Mouse (Mus musculus) midbrain, postnatal 0 days (tissue): ENCODE results near the gene Me1. TPM values are rescaled to one million over a fixed set of nuclear protein-coding genes. Genes with fewer than 3 reads are reported as not detected.

Experiments
- ATAC-seq: fragments of 200-750 bp; cut with Nextera tagmentation; 2 replicates; pipeline ENCODE4 v1.8.0; 2017; ENCODE audit warnings: moderate number of reproducible peaks, mild to moderate bottlenecking, moderate TSS enrichment, moderate library complexity; ENCODE audit not compliant: low FRiP score
- DNase-seq: peaks from one replicate; pipeline ENCODE4 v3.0.0-alpha.2; 2015; ENCODE audit warnings: low spot score
- H3K27ac ChIP-seq: fragments of 300-500 bp; sonication (generic); 2 replicates; pipeline ENCODE4 v1.5.1; 2014; ENCODE audit warnings: low read depth, mild to moderate bottlenecking, low read length, mixed read lengths
- H3K27me3 ChIP-seq: fragments of 300-500 bp; sonication (generic); 2 replicates; pipeline ENCODE4 v1.6.1; 2014; ENCODE audit warnings: low read length, control low read depth, mixed read lengths; ENCODE audit not compliant: insufficient read depth
- H3K36me3 ChIP-seq: fragments of 300-500 bp; sonication (generic); 2 replicates; pipeline ENCODE4 v1.6.1; 2014; ENCODE audit warnings: low read length, control low read depth, mixed read lengths; ENCODE audit not compliant: insufficient read depth
- H3K4me1 ChIP-seq: fragments of 300-500 bp; sonication (generic); 2 replicates; pipeline ENCODE4 v1.6.1; 2014; ENCODE audit warnings: mild to moderate bottlenecking, control low read depth, antibody characterized with exemption, low read length, mixed read lengths; ENCODE audit not compliant: insufficient read depth
- H3K4me2 ChIP-seq: fragments of 300-500 bp; sonication (generic); 2 replicates; pipeline ENCODE4 v1.6.1; 2014; ENCODE audit warnings: low read depth, mild to moderate bottlenecking, low read length, mixed read lengths; ENCODE audit not compliant: poor library complexity, severe bottlenecking
- H3K4me3 ChIP-seq: fragments of 300-500 bp; sonication (generic); 2 replicates; pipeline ENCODE4 v1.5.1; 2014; ENCODE audit warnings: low read depth, mild to moderate bottlenecking, low read length, moderate library complexity
- H3K9ac ChIP-seq: fragments of 300-500 bp; sonication (generic); replicated peaks from 2 replicates; pipeline ENCODE4 v1.6.1; 2014; ENCODE audit warnings: mild to moderate bottlenecking, low read length, moderate library complexity, mixed read lengths; ENCODE audit not compliant: poor library complexity, severe bottlenecking
- H3K9me3 ChIP-seq: fragments of 300-500 bp; sonication (generic); 2 replicates; pipeline ENCODE4 v1.6.1; 2016; ENCODE audit warnings: low read length, control low read depth
- CTCF ChIP-seq: IDR thresholded peaks from 2 replicates; pipeline ENCODE4 v1.5.1; 2016; ENCODE audit warnings: antibody characterized with exemption, mild to moderate bottlenecking
- WGBS: fragments of 180-500 bp; shearing (Covaris S2); extraction: QIAGEN DNeasy Blood & Tissue Kit; methylation state at CpG from one replicate; pipeline ENCODE4 v1.1.7; 2014; 5-methylcytosine and 5-hydroxymethylcytosine counted together
- polyA plus RNA-seq: library from polyadenylated mRNA; unstranded; fragments of >200 nt; fragmentation: Nextera tagmentation; extraction: Ambion mirVana; gene quantifications from 2 replicates; pipeline ENCODE4 v1.2.1, GENCODE M21; 2015
- total RNA-seq: library from RNA; depleted of rRNA; stranded (reverse); fragments of >200 nt; gene quantifications from 2 replicates; pipeline ENCODE4 v1.2.3, GENCODE M21; 2014; rRNA removed

Me1 gene
- total and polyA plus RNA-seq, 2 experiments from 2014 or later, result 37.0 to 64.7 TPM

GRCm38 (mm10) chr9:86553886-86554285, 141.9 kb downstream of the Me1 start:
- no peak for TF ChIP-seq CTCF
- Histone ChIP-seq H3K27ac (no peak overlapping the region), H3K4me1 (no peaks in the 10 kb centered on the region), H3K4me2 (no peak overlapping the region), H3K27me3 (no peaks in the 10 kb centered on the region), H3K9me3 (no peaks in the 10 kb centered on the region), H3K9ac (no peak overlapping the region), H3K4me3 (no peak overlapping the region), H3K36me3 (peaks cover 51% of the 10 kb centered on the region)
- WGBS, result 88% methylated on average over 9 of the region's 9 CpGs
- ATAC-seq (no peak), DNase-seq (no peak)

DNA sequence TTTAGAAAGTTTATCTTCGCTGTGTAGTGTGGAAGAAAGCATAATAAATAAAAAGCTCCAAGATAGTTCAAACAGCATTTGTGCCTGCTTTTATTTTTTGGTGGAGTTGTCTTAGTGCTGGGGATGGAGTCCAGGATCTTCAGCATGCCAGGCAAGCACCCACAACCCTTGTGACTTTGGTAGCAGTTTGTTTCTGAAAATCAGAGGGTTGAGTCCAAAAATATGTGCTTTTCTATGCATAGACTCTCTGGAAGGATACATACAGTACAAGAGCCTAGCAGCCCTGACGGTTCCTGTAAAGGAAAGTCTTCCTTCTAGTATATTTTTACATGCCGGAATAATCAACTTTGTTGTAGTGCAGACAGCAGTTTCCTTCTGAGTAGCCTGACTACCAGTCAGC, 145.0 kb downstream of the Me1 start:
- WGBS, result 90% methylated on average over 3 of the region's 3 CpGs
- TF ChIP-seq CTCF, result no peak
- no peak for ATAC-seq

DNA sequence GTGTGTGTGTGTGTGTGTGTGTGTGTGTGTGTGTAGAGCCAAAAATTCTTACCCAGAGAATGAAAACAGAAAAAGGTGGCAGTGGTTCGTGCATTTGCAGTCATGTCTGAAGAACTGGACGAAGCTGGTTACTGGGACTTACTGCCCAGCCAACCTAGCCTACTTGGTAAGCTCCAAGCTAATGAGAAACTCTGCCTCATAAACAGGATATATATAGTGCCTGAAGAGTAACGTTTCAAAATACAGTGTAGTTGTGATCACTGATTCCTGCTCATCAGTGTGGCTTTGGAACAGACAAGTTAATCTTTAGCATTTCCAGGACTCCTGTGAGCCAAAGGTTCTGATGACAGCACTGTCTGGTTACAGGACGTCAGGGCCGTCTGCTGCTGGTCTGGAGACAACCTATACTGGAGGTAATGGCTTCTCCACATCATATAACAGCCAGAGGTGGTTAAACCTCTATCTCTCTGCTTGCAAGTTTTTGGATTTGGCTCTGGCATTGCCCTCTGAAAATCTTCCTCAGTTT, 146.1 kb downstream of the Me1 start:
- DNase-seq (no peak), ATAC-seq (no peak)
- Histone ChIP-seq H3K27ac (no peak overlapping the region), H3K9me3 (no peaks in the 10 kb centered on the region), H3K27me3 (no peaks in the 10 kb centered on the region), H3K4me3 (no peak overlapping the region), H3K9ac (no peak overlapping the region), H3K4me1 (no peaks in the 10 kb centered on the region), H3K36me3 (peaks cover 52% of the 10 kb centered on the region), H3K4me2 (no peak overlapping the region)
- 95% methylated on average over 5 of the region's 5 CpGs for WGBS
- no peak for TF ChIP-seq CTCF

More for the DNA sequence above, 145.0 kb downstream of the Me1 start:
- Histone ChIP-seq H3K9me3 (no peaks in the 10 kb centered on the region), H3K27ac (no peak overlapping the region), H3K36me3 (peaks cover 48% of the 10 kb centered on the region), H3K4me3 (no peak overlapping the region), H3K4me1 (no peaks in the 10 kb centered on the region), H3K4me2 (no peak overlapping the region), H3K9ac (no peak overlapping the region), H3K27me3 (no peaks in the 10 kb centered on the region)
- DNase-seq, result no peak

DNA sequence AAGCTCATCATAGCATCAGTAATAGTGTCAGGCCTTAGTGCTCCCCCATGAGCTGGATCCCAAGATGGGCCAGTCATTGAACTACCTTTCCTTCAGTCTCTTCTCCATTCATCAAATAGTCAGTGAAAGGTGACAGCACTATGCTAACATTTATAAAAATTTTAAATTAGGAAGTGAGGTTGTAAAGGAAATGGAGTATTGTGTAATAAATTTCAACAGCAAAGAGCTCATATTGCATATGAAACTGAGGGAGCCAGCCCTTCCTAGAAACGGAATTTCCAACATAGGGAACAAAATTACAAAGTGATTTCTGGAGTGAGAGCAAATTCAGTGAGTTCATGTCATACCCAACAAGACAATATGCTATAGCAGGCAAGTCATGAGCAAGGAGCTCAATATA, 151.2 kb downstream of the Me1 start:
- no peak for TF ChIP-seq CTCF
- Histone ChIP-seq H3K36me3 (peaks cover 46% of the 10 kb centered on the region), H3K27me3 (no peaks in the 10 kb centered on the region), H3K9me3 (no peaks in the 10 kb centered on the region), H3K4me1 (no peaks in the 10 kb centered on the region), H3K27ac (no peak overlapping the region), H3K4me2 (no peak overlapping the region), H3K4me3 (no peak overlapping the region), H3K9ac (no peak overlapping the region)
- WGBS, result 66% methylated on average over 1 of the region's 1 CpGs
- DNase-seq (no peak), ATAC-seq (no peak)

DNA sequence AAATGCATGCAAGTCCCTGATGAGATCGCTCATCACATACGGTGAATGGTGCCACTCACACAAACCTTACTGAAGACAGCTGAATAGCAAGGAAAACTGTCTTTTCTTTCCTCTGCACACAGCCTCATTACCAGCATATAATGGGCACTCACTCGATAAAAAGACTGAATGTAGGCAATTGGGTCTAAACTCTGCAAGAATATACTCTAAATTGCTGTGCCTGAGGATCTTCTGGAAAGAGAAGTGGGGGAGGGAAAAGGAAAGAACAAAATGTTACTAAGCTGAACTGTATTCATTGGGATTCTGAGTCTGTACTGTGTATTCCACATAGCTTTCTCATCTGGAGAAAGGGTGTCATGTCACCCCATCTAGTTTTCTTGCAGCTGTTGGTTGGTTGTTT, 152.3 kb downstream of the Me1 start:
- H3K4me2 ChIP-seq, result no peak overlapping the region
- no peaks in the 10 kb centered on the region for H3K9me3 ChIP-seq
- H3K27ac ChIP-seq, result no peak overlapping the region
- ATAC-seq (no peak), DNase-seq (peak; percentile 3)
- no peak overlapping the region for H3K9ac ChIP-seq
- H3K36me3 ChIP-seq, result peaks cover 37% of the 10 kb centered on the region
- 84% methylated on average over 3 of the region's 3 CpGs for WGBS
- no peaks in the 10 kb centered on the region for H3K27me3 ChIP-seq
- TF ChIP-seq CTCF, result no peak
- no peak overlapping the region for H3K4me3 ChIP-seq
- H3K4me1 ChIP-seq, result no peaks in the 10 kb centered on the region

DNA sequence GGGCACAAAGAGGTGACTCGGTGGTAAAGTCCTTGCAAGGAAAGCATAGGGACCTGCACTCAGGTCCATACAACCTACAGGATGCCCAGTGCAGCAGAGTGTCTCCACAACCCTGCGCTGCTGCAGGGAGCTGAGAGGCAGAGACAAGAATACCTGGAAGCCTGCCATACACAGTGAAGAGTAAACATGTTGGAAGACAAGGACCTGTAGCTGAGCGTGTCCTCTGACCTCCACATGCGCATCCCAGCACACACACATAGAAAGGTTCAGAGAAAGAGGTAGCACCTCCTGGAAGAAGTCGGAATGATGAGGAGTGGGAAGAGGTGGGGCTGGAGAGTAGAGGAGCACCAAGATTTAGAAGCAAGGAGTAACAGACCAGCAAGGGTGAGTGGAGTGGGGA, 161.7 kb downstream of the Me1 start:
- WGBS, result 90% methylated on average over 5 of the region's 5 CpGs
- no peak overlapping the region for H3K27ac ChIP-seq

More for the DNA sequence above, 161.7 kb downstream of the Me1 start:
- Histone ChIP-seq H3K9ac (no peak overlapping the region), H3K4me3 (no peak overlapping the region), H3K4me2 (no peak overlapping the region), H3K4me1 (no peaks in the 10 kb centered on the region), H3K27me3 (no peaks in the 10 kb centered on the region), H3K36me3 (peaks cover 31% of the 10 kb centered on the region), H3K9me3 (no peaks in the 10 kb centered on the region)
- no peak for ATAC-seq
- DNase-seq, result no peak
- TF ChIP-seq CTCF, result no peak

Other genes starting within 250 kb of the Me1 start
- 8.4 and 10.3 TPM in 2 replicates for gene Ube2cbp, start 231.0 kb downstream of the Me1 start, total RNA-seq
- 7.2 and 7.7 TPM in 2 replicates for gene Ube2cbp, start 231.0 kb downstream of the Me1 start, polyA plus RNA-seq
- gene Dop1a, start 228.8 kb downstream of the Me1 start, total RNA-seq, result 57.0 and 85.1 TPM in 2 replicates
- gene Dop1a, start 228.8 kb downstream of the Me1 start, polyA plus RNA-seq, result 21.3 and 25.8 TPM in 2 replicates
- 19.3 and 20.9 TPM in 2 replicates for gene Pgm3, start 124.1 kb downstream of the Me1 start, total RNA-seq
- gene Pgm3, start 124.1 kb downstream of the Me1 start, polyA plus RNA-seq, result 25.1 and 25.5 TPM in 2 replicates
- gene Rwdd2a, start 124.0 kb downstream of the Me1 start, total RNA-seq, result 30.4 and 38.7 TPM in 2 replicates
- 75.0 and 75.5 TPM in 2 replicates for gene Rwdd2a, start 124.0 kb downstream of the Me1 start, polyA plus RNA-seq
- 7.5 and 8.0 TPM in 2 replicates for gene Prss35, start 47.7 kb upstream of the Me1 start, total RNA-seq
- 5.2 and 6.8 TPM in 2 replicates for gene Prss35, start 47.7 kb upstream of the Me1 start, polyA plus RNA-seq
- gene Snap91, start 184.7 kb upstream of the Me1 start, total RNA-seq, result 225 and 247 TPM in 2 replicates
- gene Snap91, start 184.7 kb upstream of the Me1 start, polyA plus RNA-seq, result 158 and 161 TPM in 2 replicates